Mouse (Mus musculus): ENCODE data around the gene Gm10401. TPM values are rescaled to one million over a fixed set of nuclear protein-coding genes. Genes with fewer than 3 reads are reported as not detected.

The Gm10401 gene
- 1.5 TPM for polyA plus RNA-seq (2017; shearing (Covaris generic))

DNA sequence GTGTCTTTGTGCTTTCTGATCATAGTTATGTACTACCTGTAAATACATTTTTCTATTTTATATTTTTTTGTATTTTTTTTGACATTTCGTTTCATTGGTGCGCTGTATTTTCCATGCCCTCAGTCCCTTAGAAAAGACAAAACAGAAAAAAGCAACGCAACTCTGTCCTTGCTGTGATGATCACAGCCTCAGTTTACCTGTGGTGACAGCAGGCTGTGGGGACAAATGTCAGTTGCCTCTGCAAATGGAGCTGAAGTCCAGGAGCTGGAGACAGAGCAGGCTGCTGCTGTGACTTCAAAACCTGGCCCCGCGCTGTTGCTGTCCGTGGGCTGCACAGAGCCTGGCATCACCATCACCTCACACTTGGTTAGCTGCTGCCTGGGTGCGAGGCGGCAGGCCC is at the start of gene Gm10401:
Gene Gm10401, minus strand, starts transcription at position 101 of the 400 bp plus-strand sequence.

DNA sequence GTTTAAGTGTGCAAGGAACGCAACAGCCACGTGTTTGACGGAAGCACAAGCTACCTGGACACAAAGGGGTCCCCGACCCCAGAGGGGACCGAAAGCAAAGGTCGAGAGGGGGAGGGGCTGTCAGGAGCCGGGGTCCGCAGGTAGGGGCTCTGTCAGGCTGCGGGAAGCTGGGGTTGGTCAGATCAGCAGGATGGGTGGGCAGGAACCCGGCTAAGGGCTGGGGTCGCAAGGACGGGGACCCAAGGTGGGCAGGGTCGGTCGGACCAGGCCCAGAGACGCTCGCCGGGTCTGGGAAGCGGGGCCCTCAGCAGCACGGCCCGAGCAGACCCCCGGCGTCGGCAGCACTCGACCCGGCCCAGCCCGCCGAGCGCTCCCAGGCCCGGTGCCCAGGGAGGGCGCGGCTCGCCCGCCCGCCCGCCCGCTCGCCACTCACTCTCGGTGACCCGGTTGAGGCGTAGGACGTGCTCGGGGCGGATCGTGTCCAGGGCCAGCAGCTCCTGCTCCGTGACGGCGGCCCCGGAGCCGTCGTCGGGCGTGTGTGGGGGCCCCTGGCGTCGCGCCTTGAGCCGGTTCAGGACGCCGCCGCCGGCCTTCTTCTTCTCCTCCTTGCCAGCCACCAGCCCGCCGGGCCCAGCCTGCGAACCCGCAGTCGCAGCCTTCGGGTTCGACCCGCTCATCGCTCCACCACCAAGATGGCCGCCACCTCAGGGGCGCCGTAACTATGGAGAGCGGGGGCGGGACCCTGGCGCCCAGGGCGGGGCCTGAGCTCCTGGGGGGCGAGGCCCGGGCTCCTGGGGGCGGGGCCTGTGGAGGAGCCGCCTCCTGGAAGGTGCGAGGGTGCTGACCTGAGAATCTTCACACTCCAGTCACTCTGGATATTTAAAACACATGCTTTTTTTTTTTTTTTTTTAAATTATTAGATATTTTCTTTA is 36.4 kb upstream of the Gm10401 start, which contains the start of gene Unc119b:
Gene Unc119b, minus strand, starts transcription at position 742 of the 932 bp plus-strand sequence.

DNA sequence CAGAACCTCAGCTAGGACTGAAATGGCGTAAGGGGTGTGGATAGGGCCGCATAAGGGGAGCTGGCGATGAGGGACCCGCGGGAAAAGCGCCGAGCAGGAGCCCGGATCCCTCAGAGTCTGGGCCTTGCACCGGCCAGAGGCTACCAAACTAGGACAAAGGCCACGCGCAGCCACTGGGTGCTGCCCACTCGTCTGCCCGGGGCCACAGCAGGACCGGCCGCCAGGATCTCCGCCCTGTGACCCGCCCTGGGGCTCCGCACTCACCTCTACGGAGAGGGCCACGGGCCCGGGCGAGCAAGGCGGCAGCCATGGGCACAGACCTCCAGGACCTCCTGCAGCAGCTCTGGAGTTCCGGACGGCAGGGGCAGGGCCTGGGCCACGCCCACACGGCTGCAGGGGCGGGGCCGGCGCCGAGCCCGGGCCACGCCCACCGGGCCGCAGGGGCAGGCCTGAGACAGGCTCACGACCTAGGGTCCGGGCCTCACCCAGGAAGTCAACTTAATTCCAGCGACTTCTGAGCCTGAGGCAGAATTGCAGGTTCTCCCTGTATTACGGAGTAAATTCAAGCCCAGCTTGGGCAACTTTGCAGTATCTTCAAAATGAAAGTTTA is 21.0 kb upstream of the Gm10401 start, which contains the start of gene Acads:
Gene Acads, minus strand, starts transcription at position 386 of the 610 bp plus-strand sequence.

Other genes starting within 250 kb of the Gm10401 start
- gene 4930519G04Rik, start 244.6 kb downstream of the Gm10401 start, polyA plus RNA-seq (2017; shearing (Covaris generic)), result not detected
- not detected for gene Gm9936, start 239.6 kb downstream of the Gm10401 start, polyA plus RNA-seq (2017; shearing (Covaris generic))
- 27.2 TPM for gene Oasl2, start 201.4 kb downstream of the Gm10401 start, polyA plus RNA-seq (2017; shearing (Covaris generic))
- gene Oasl1, start 175.1 kb downstream of the Gm10401 start, polyA plus RNA-seq (2017; shearing (Covaris generic)), result 11.9 TPM
- 56.7 TPM for gene 2210016L21Rik, start 156.1 kb downstream of the Gm10401 start, polyA plus RNA-seq (2017; shearing (Covaris generic))
- gene Hnf1a, start 127.2 kb downstream of the Gm10401 start, polyA plus RNA-seq (2017; shearing (Covaris generic)), result not detected
- gene Sppl3, start 87.2 kb downstream of the Gm10401 start, polyA plus RNA-seq (2017; shearing (Covaris generic)), result 3.1 TPM
- 40.4 TPM for gene Acads, start 21.1 kb upstream of the Gm10401 start, polyA plus RNA-seq (2017; shearing (Covaris generic))
- 43.7 TPM for gene Unc119b, start 36.7 kb upstream of the Gm10401 start, polyA plus RNA-seq (2017; shearing (Covaris generic))
- 66.1 TPM for gene Mlec, start 59.9 kb upstream of the Gm10401 start, polyA plus RNA-seq (2017; shearing (Covaris generic))
- not detected for gene Cabp1, start 96.1 kb upstream of the Gm10401 start, polyA plus RNA-seq (2017; shearing (Covaris generic))
- 114 TPM for gene Pop5, start 137.5 kb upstream of the Gm10401 start, polyA plus RNA-seq (2017; shearing (Covaris generic))
- gene Rnf10, start 174.6 kb upstream of the Gm10401 start, polyA plus RNA-seq (2017; shearing (Covaris generic)), result 24.5 TPM
- 43.9 TPM for gene Coq5, start 181.4 kb upstream of the Gm10401 start, polyA plus RNA-seq (2017; shearing (Covaris generic))
- 707 TPM for gene Dynll1, start 202.7 kb upstream of the Gm10401 start, polyA plus RNA-seq (2017; shearing (Covaris generic))
- 13.3 TPM for gene Srsf9, start 228.9 kb upstream of the Gm10401 start, polyA plus RNA-seq (2017; shearing (Covaris generic))
- gene Gatc, start 242.9 kb upstream of the Gm10401 start, polyA plus RNA-seq (2017; shearing (Covaris generic)), result 19.3 TPM
- 58.1 TPM for gene Triap1, start 242.9 kb upstream of the Gm10401 start, polyA plus RNA-seq (2017; shearing (Covaris generic))

Data from activated CD4-positive, CD25-positive, alpha-beta regulatory T cell, adult 9 weeks (primary cell).